In genomic region chr2:31884806-31885205, GRCm38 (mm10) we compare ENCODE assay signal across 9 mouse cellular contexts. TPM values are rescaled to one million over a fixed set of nuclear protein-coding genes. Genes with fewer than 3 reads are reported as not detected.
DNase-seq lines count a peak whose midpoint lies in the region; ATAC-seq and TF ChIP-seq lines count a peak whose summit lies in the region.
"Had no signal": no experiment of that assay in that cellular context is flagged by ENCODE, and none has a peak within 500 bp of the region (broad histone marks: within the 10 kb centered on the region; RNA-seq: fewer than 3 reads in every experiment).

No protein-coding gene starts in this region.

- H3K4me3 ChIP-seq in intestine, postnatal 0 days (ENCODE audit: low read depth, low read length) = no peak overlapping the region
- H3K4me3 ChIP-seq in intestine, embryonic 16.5 days (ENCODE audit: low read length) = no peak overlapping the region
- H3K4me3 ChIP-seq in liver, postnatal 0 days (ENCODE audit: low read depth, low read length) = no peak overlapping the region
- H3K4me3 ChIP-seq: liver, embryonic 15.5 days had no signal

- 19% methylated on average over 6 of the region's 6 CpGs for WGBS in intestine, postnatal 0 days
- 26% methylated on average over 6 of the region's 6 CpGs for WGBS in intestine, embryonic 16.5 days
- WGBS in liver, postnatal 0 days (ENCODE audit: insufficient replicate concordance) = 19% methylated on average over 6 of the region's 6 CpGs

- H3K9me3 ChIP-seq in intestine, postnatal 0 days (ENCODE audit: control insufficient read depth) = no peaks in the 10 kb centered on the region
- no peaks in the 10 kb centered on the region for H3K9me3 ChIP-seq in intestine, embryonic 16.5 days (ENCODE audit: control insufficient read depth, low read length)
- no peaks in the 10 kb centered on the region for H3K9me3 ChIP-seq in liver, postnatal 0 days (ENCODE audit: low read length)
- H3K9me3 ChIP-seq: liver, embryonic 15.5 days had no signal

- no peaks in the 10 kb centered on the region for H3K36me3 ChIP-seq in intestine, postnatal 0 days (ENCODE audit: control insufficient read depth, insufficient read depth)
- H3K36me3 ChIP-seq in intestine, embryonic 16.5 days (ENCODE audit: control insufficient read depth, insufficient read depth, low read length) = no peaks in the 10 kb centered on the region
- no peaks in the 10 kb centered on the region for H3K36me3 ChIP-seq in liver, postnatal 0 days (replicated peaks; ENCODE audit: insufficient read depth, low read length)
- H3K36me3 ChIP-seq: liver, embryonic 15.5 days had no signal

- DNase-seq in T-cell, adult 2 months (ENCODE audit: low spot score) = peak; percentile 36
- peak; percentile 31 to 40 for DNase-seq in frontal cortex, postnatal 36 days (ENCODE audit: low spot score in 2 of 2)
- DNase-seq in liver, postnatal 0 days = peak; percentile 60
- DNase-seq in thymus, postnatal 36 days = peak; percentile 37 to 50

- H3K4me2 ChIP-seq in intestine, postnatal 0 days (replicated peaks; ENCODE audit: low read depth) = no peak overlapping the region
- H3K4me2 ChIP-seq in intestine, embryonic 16.5 days (ENCODE audit: low read depth, low read length) = no peak overlapping the region
- H3K4me2 ChIP-seq in liver, postnatal 0 days (ENCODE audit: low read depth, low read length) = no peak overlapping the region
- H3K4me2 ChIP-seq: liver, embryonic 15.5 days had no signal

- H3K27me3 ChIP-seq in intestine, postnatal 0 days (replicated peaks; ENCODE audit: control insufficient read depth, insufficient read depth, low read length) = peaks cover 29% of the 10 kb centered on the region
- H3K27me3 ChIP-seq in intestine, embryonic 16.5 days (replicated peaks; ENCODE audit: control insufficient read depth, insufficient read depth, low read length) = peaks cover 37% of the 10 kb centered on the region
- H3K27me3 ChIP-seq in liver, postnatal 0 days (ENCODE audit: insufficient read depth, low read length) = peaks cover 41% of the 10 kb centered on the region

- TF ChIP-seq EP300 in liver, postnatal 0 days (IDR thresholded peaks at IDR 0.05; ENCODE audit: low read depth) = no peak

- no peak overlapping the region for H3K9ac ChIP-seq in intestine, postnatal 0 days (ENCODE audit: low read depth, low read length)
- H3K9ac ChIP-seq in intestine, embryonic 16.5 days (ENCODE audit: low read depth, low read length) = no peak overlapping the region
- H3K9ac ChIP-seq in liver, postnatal 0 days (replicated peaks) = no peak overlapping the region
- H3K9ac ChIP-seq: liver, embryonic 15.5 days had no signal

- H3K4me1 ChIP-seq in intestine, postnatal 0 days (replicated peaks; ENCODE audit: control insufficient read depth, insufficient read depth, low read length) = no peaks in the 10 kb centered on the region
- peaks cover 15% of the 10 kb centered on the region; the same call in 1 of the 2 replicates for H3K4me1 ChIP-seq in intestine, embryonic 16.5 days (ENCODE audit: control insufficient read depth, insufficient read depth, low read length)
- peaks cover 5% of the 10 kb centered on the region; the same call in 1 of the 2 replicates for H3K4me1 ChIP-seq in liver, postnatal 0 days (ENCODE audit: insufficient read depth)

- TF ChIP-seq CTCF in intestine, postnatal 0 days (IDR thresholded peaks at IDR 0.05; ENCODE audit: low read depth) = peak; percentile 83
- TF ChIP-seq CTCF in liver, postnatal 0 days (IDR thresholded peaks at IDR 0.05; ENCODE audit: low read depth) = peak; percentile 70

- H3K27ac ChIP-seq in intestine, postnatal 0 days (ENCODE audit: low read depth, low read length) = no peak overlapping the region
- H3K27ac ChIP-seq in intestine, embryonic 16.5 days (ENCODE audit: low read length) = no peak overlapping the region
- H3K27ac ChIP-seq in liver, postnatal 0 days (ENCODE audit: low read depth) = no peak overlapping the region
- H3K27ac ChIP-seq: liver, embryonic 15.5 days had no signal

- no peak for ATAC-seq in intestine, postnatal 0 days
- no peak for ATAC-seq in intestine, embryonic 16.5 days
- peak; percentile 26 for ATAC-seq in CD4-positive, CD25-positive, alpha-beta regulatory T cell, adult 4 months
- no peak; the same call in 1 of the 2 replicates for ATAC-seq in liver, postnatal 0 days
- no peak for ATAC-seq in megakaryocyte-erythroid progenitor cell, adult 5-6 weeks (replicated peaks; ENCODE audit: low FRiP score, low TSS enrichment, poor library complexity, severe bottlenecking)

RNA-seq across cellular contexts. Expression of gene Lamc3, which starts 2.3 kb away (rescaled TPM):
- polyA plus RNA-seq in intestine, postnatal 0 days (2015; fragmentation: Nextera tagmentation; extraction: Ambion mirVana) = 0.44 and 0.48 TPM in 2 replicates
- 0.44 and 0.83 TPM in 2 replicates for polyA plus RNA-seq in intestine, embryonic 16.5 days (2015; fragmentation: Nextera tagmentation; extraction: Ambion mirVana)
- not detected for polyA plus RNA-seq in CD4-positive, CD25-positive, alpha-beta regulatory T cell, adult 4 months (2017; shearing (Covaris generic))
- polyA plus RNA-seq in liver, postnatal 0 days (2015; fragmentation: Nextera tagmentation; extraction: Ambion mirVana) = 0.02 TPM in 1 of 2 replicates, not detected in the other
- not detected in 2 replicates for total RNA-seq in megakaryocyte-erythroid progenitor cell, adult 5-6 weeks (2014; fragmentation: Nextera tagmentation)
- not detected in 2 replicates for total RNA-seq in megakaryocyte-erythroid progenitor cell, adult 5-6 weeks (2017)
- polyA plus RNA-seq: liver, embryonic 15.5 days had no signal

RNA-seq across cellular contexts. Expression of gene Fibcd1, which starts 39.0 kb away (rescaled TPM):
- polyA plus RNA-seq in intestine, postnatal 0 days (2015; fragmentation: Nextera tagmentation; extraction: Ambion mirVana) = 2.0 and 2.3 TPM in 2 replicates
- 0.70 and 0.77 TPM in 2 replicates for polyA plus RNA-seq in intestine, embryonic 16.5 days (2015; fragmentation: Nextera tagmentation; extraction: Ambion mirVana)
- under 1 TPM; 0.24 to 0.44 TPM for polyA plus RNA-seq in CD4-positive, CD25-positive, alpha-beta regulatory T cell, adult 4 months (2017; shearing (Covaris generic))
- not detected in 2 replicates for polyA plus RNA-seq in liver, postnatal 0 days (2015; fragmentation: Nextera tagmentation; extraction: Ambion mirVana)
- not detected in 2 replicates for total RNA-seq in megakaryocyte-erythroid progenitor cell, adult 5-6 weeks (2014; fragmentation: Nextera tagmentation)
- not detected in 2 replicates for total RNA-seq in megakaryocyte-erythroid progenitor cell, adult 5-6 weeks (2017)
- polyA plus RNA-seq: liver, embryonic 15.5 days had no signal
